Mouse (Mus musculus) brain, embryonic 14.5 days (tissue): ENCODE data around the gene Ciao2b. TPM values are rescaled to one million over a fixed set of nuclear protein-coding genes. Genes with fewer than 3 reads are reported as not detected.

ENCODE experiments used
- DNase-seq: peaks from one replicate; pipeline ENCODE4 v3.0.0-alpha.2; 2011; ENCODE audit warnings: low read depth
- CTCF ChIP-seq: fragments of 200-500 bp; IDR thresholded peaks from 2 replicates; pipeline ENCODE4 v1.5.1; 2012; ENCODE audit warnings: inconsistent platforms, mild to moderate bottlenecking, moderate library complexity, borderline replicate concordance; ENCODE audit not compliant: insufficient read depth, insufficient read length; ENCODE audit errors: extremely low read depth
- POLR2A ChIP-seq: fragments of 200-500 bp; IDR thresholded peaks from 2 replicates; pipeline ENCODE4 v1.6.1; 2012; ENCODE audit warnings: mild to moderate bottlenecking, inconsistent platforms, borderline replicate concordance; ENCODE audit not compliant: poor library complexity, insufficient read depth, insufficient read length, severe bottlenecking; ENCODE audit errors: extremely low read depth
- polyA plus RNA-seq: library from polyadenylated mRNA; depleted of rRNA; stranded (reverse); fragments of >200 nt; gene quantifications from 2 replicates; pipeline ENCODE4 v1.2.3, GENCODE M21; 2012; rRNA removed

Gene Ciao2b
- polyA plus RNA-seq, 1 experiment: 83.3 TPM

DNA sequence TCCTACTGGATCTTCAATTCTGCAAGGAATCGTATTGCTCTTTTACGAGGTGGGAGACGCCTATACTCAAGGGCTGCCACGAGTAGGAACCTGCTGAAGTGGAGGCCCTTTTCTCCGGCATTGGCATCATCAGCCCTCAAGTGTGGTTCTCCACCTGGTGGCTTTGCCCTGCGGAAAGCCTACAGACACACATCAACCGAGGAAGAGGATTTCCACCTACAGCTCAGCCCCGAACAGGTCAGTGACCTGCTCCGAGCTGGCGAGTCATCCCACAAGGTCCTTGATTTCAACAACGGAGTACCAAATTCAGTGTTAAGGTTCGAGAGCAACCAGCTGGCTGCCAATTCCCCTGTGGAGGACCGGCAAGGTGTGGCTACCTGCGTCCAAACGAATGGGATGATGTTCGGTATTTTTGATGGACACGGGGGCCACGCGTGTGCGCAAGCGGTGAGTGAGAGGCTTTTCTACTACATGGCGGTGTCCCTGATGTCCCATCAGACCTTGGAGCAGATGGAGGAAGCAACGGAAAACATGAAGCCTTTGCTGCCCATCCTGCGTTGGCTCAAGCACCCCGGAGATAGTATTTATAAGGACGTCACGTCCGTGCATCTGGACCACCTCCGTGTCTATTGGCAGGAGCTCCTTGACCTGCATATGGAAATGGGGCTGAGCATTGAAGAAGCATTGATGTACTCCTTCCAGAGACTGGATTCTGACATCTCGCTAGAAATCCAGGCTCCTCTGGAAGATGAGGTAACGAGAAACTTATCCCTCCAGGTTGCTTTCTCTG lies 48.0 kb downstream of the Ciao2b start:
- TF ChIP-seq CTCF: no peak
- no peak for TF ChIP-seq POLR2A
- DNase-seq: no peak

- TF ChIP-seq CTCF (no peak), POLR2A (no peak)
- DNase-seq: no peak
These were observed 49.2 kb downstream of the Ciao2b start for GRCm38 (mm10) chr8:104592566-104592965.

DNA sequence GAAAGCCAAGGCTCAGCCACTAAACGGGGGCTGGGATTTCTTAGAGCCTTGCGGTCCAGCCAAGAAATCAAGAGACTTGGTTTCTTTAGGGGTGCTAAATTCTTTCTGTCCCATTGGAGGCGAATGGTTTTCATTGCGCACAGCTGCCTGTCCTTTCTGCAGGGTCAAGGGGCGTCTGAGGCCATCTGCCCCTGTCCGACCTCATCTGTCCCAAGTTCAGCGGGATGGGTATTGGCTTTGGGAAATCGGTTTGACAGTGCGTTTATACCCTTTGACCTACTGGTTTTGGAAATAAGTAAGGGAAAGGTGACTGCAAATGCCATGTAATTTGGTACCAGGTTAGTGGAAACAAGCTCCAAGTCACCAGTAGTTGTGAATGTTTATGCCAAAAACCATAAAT lies 49.9 kb downstream of the Ciao2b start:
- TF ChIP-seq POLR2A (no peak), CTCF (no peak)
- DNase-seq: no peak

DNA sequence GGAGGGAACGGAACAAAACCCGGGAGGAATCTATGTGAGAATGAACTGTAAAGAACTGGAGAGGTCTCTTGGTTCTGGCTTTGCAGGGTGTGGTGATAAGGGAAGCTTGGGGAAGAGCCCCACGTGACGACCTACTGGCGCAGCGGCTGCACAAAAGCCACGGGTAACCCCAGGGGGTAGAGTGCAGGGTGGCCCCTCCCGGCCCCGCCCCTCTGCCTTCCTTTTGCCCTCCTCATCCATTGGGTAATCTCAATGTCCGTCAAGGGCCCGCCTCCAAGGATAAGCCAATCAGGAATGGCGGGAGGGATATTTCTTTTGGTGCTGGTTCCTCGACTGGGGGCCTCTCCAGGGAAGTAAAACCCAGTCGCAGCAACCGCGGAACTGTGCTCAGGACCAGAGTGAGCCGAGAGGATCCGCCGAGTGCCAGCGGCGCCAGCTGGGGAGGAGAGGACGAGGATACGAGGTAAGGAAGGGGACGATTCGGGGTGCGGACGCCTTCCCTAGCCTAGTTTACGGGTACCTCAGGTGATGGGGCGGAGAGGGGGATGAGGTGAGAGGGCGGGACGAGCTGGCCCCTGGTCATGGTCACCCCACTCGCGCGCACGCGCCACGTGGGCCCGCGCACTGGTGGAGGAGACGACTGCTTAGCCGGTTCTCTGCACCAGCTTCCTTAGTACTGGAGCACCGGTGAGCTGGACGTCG lies 50.5 kb downstream of the Ciao2b start, which contains the start of gene Pdp2:
Pdp2 (plus strand) TSS at position 319 of the 702 bp plus-strand sequence.
- DNase-seq: peak; percentile 97
- TF ChIP-seq CTCF (no peak), POLR2A (peak; percentile 11; the same call in 1 of the 2 replicates)

- DNase-seq: no peak
- TF ChIP-seq POLR2A (no peak), CTCF (no peak)
These were observed 51.5 kb downstream of the Ciao2b start for GRCm38 (mm10) chr8:104590284-104590683.

Other genes starting within 250 kb of the Ciao2b start
- gene Cmtm4, start 246.2 kb downstream of the Ciao2b start, polyA plus RNA-seq: 18.3 and 20.8 TPM in 2 replicates
- 89.9 and 110 TPM in 2 replicates for gene Dync1li2, start 198.9 kb downstream of the Ciao2b start, polyA plus RNA-seq
- gene Terb1, start 132.1 kb downstream of the Ciao2b start, polyA plus RNA-seq: 0.38 and 0.57 TPM in 2 replicates
- 72.4 and 89.3 TPM in 2 replicates for gene Nae1, start 107.3 kb downstream of the Ciao2b start, polyA plus RNA-seq
- 1.6 and 1.8 TPM in 2 replicates for gene Car7, start 107.3 kb downstream of the Ciao2b start, polyA plus RNA-seq
- gene Pdp2, start 50.5 kb downstream of the Ciao2b start, polyA plus RNA-seq: 6.8 and 9.7 TPM in 2 replicates
- not detected in 2 replicates for gene Cdh16, start 17.6 kb downstream of the Ciao2b start, polyA plus RNA-seq
- gene Rrad, start 10.6 kb downstream of the Ciao2b start, polyA plus RNA-seq: 3.0 and 3.4 TPM in 2 replicates
- gene Ces2a, start 92.0 kb upstream of the Ciao2b start, polyA plus RNA-seq: not detected in 2 replicates
- gene Ces2b, start 189.6 kb upstream of the Ciao2b start, polyA plus RNA-seq: 0.28 and 0.34 TPM in 2 replicates
- gene Ces2c, start 205.1 kb upstream of the Ciao2b start, polyA plus RNA-seq: 0.11 TPM in 1 of 2 replicates, not detected in the other